Mouse (Mus musculus): Measurements from ENCODE around the gene Amn. TPM values are rescaled to one million over a fixed set of nuclear protein-coding genes. Genes with fewer than 3 reads are reported as not detected.
A peak's percentile ranks its signal among the peaks of the same experiment; 100 is the strongest.

Amn gene
- polyA plus RNA-seq, 1 experiment from 2014 or later: 0.29 TPM

- ATAC-seq (ENCODE audit: insufficient number of reproducible peaks, low FRiP score, low TSS enrichment, low read depth) (peak; percentile 28; the same call in 1 of the 2 replicates), DNase-seq (ENCODE audit: low spot score) (peak; percentile 58)
- peak overlapping the region; percentile 17; the same call in 1 of the 2 replicates for H3K4me3 ChIP-seq (ENCODE audit: low read depth, low read length)
- H3K27ac ChIP-seq (replicated peaks; ENCODE audit: low read depth, low read length): no peak overlapping the region
- H3K36me3 ChIP-seq (ENCODE audit: control insufficient read depth, insufficient read depth, low read length): no peaks in the 10 kb centered on the region
- peak overlapping the region; percentile 37 for H3K9ac ChIP-seq (ENCODE audit: low read length)
- no peaks in the 10 kb centered on the region for H3K9me3 ChIP-seq (ENCODE audit: control insufficient read depth, low read length)
- H3K4me1 ChIP-seq (ENCODE audit: control insufficient read depth, insufficient read depth, low read length): peaks cover 7% of the 10 kb centered on the region
- H3K4me2 ChIP-seq (ENCODE audit: low read depth, severe bottlenecking): peak overlapping the region; percentile 43; the same call in 1 of the 2 replicates
- 18% methylated on average over 10 of the region's 10 CpGs for WGBS
- no peaks in the 10 kb centered on the region for H3K27me3 ChIP-seq (ENCODE audit: control insufficient read depth, insufficient read depth, low read length)
Observed at GRCm38 (mm10) chr12:111284532-111284931, 13.6 kb downstream of the Amn start.

DNA sequence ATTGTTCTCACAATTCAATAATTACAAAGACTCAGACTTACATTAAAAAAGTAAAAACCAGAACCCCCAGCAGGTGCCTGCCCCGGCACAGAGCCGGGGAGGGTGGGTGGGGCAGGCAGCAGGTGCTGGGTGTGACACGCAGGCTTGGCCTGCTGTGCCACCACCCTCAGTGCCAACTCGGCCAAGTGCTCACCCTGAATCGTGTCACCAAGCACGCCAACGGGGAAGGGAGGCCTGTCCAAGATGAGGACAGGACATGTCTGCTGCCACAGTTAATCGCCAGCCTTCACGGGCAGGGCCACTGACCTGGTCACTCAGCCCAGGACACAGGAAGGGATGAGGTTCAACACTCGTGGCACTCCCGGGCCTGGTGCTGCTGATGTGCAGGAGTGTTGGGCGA, 22.1 kb downstream of the Amn start:
- WGBS: 92% methylated on average over 12 of the region's 12 CpGs
- ATAC-seq (ENCODE audit: insufficient number of reproducible peaks, low FRiP score, low TSS enrichment, low read depth) (no peak), DNase-seq (ENCODE audit: low spot score) (no peak)
- no peaks in the 10 kb centered on the region for H3K9me3 ChIP-seq (ENCODE audit: control insufficient read depth, low read length)
- peaks cover 28% of the 10 kb centered on the region for H3K36me3 ChIP-seq (ENCODE audit: control insufficient read depth, insufficient read depth, low read length)
- no peak overlapping the region for H3K4me3 ChIP-seq (ENCODE audit: low read depth, low read length)
- H3K4me2 ChIP-seq (ENCODE audit: low read depth, severe bottlenecking): no peak overlapping the region
- no peaks in the 10 kb centered on the region for H3K27me3 ChIP-seq (ENCODE audit: control insufficient read depth, insufficient read depth, low read length)
- H3K4me1 ChIP-seq (ENCODE audit: control insufficient read depth, insufficient read depth, low read length): no peaks in the 10 kb centered on the region
- no peak overlapping the region for H3K27ac ChIP-seq (replicated peaks; ENCODE audit: low read depth, low read length)
- no peak overlapping the region for H3K9ac ChIP-seq (ENCODE audit: low read length)

GRCm38 (mm10) chr12:111301322-111302017, 30.6 kb downstream of the Amn start:
- ATAC-seq (ENCODE audit: insufficient number of reproducible peaks, low FRiP score, low TSS enrichment, low read depth) (no peak), DNase-seq (ENCODE audit: low spot score) (no peak)
- Histone ChIP-seq H3K27ac (replicated peaks; ENCODE audit: low read depth, low read length) (no peak overlapping the region), H3K4me1 (ENCODE audit: control insufficient read depth, insufficient read depth, low read length) (no peaks in the 10 kb centered on the region), H3K27me3 (ENCODE audit: control insufficient read depth, insufficient read depth, low read length) (no peaks in the 10 kb centered on the region), H3K36me3 (ENCODE audit: control insufficient read depth, insufficient read depth, low read length) (peaks cover 29% of the 10 kb centered on the region), H3K9ac (ENCODE audit: low read length) (no peak overlapping the region), H3K9me3 (ENCODE audit: control insufficient read depth, low read length) (no peaks in the 10 kb centered on the region), H3K4me3 (ENCODE audit: low read depth, low read length) (no peak overlapping the region), H3K4me2 (ENCODE audit: low read depth, severe bottlenecking) (no peak overlapping the region)
- WGBS: 94% methylated on average over 27 of the region's 27 CpGs

DNA sequence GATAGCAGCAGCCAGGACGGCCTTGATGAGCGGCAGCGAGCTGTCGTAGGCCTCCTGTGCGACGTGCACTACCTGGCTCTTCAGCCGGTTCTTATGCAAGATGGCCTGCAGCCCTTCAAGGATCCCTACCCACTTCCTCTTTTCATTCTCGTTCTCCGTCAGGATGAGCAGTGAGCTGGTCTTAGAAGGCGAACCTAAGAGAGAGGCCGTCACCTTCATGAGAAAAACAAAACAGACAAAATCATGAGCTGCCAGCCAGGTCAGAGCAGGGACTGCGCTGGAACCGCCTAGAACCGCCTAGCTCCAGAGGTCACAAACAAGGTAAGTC, 31.1 kb downstream of the Amn start:
- ATAC-seq (ENCODE audit: insufficient number of reproducible peaks, low FRiP score, low TSS enrichment, low read depth) (no peak), DNase-seq (ENCODE audit: low spot score) (no peak)
- no peak overlapping the region for H3K27ac ChIP-seq (replicated peaks; ENCODE audit: low read depth, low read length)

GRCm38 (mm10) chr12:111303702-111304337, 32.9 kb downstream of the Amn start:
- Histone ChIP-seq H3K36me3 (ENCODE audit: control insufficient read depth, insufficient read depth, low read length) (peaks cover 24% of the 10 kb centered on the region), H3K9ac (ENCODE audit: low read length) (no peak overlapping the region), H3K4me3 (ENCODE audit: low read depth, low read length) (no peak overlapping the region), H3K4me1 (ENCODE audit: control insufficient read depth, insufficient read depth, low read length) (no peaks in the 10 kb centered on the region), H3K27ac (replicated peaks; ENCODE audit: low read depth, low read length) (no peak overlapping the region), H3K27me3 (ENCODE audit: control insufficient read depth, insufficient read depth, low read length) (no peaks in the 10 kb centered on the region), H3K9me3 (ENCODE audit: control insufficient read depth, low read length) (no peaks in the 10 kb centered on the region), H3K4me2 (ENCODE audit: low read depth, severe bottlenecking) (no peak overlapping the region)
- DNase-seq (ENCODE audit: low spot score): no peak
- WGBS: 88% methylated on average over 8 of the region's 8 CpGs
- no peak for ATAC-seq (ENCODE audit: insufficient number of reproducible peaks, low FRiP score, low TSS enrichment, low read depth)

More for the DNA sequence above, 31.1 kb downstream of the Amn start:
- H3K4me3 ChIP-seq (ENCODE audit: low read depth, low read length): no peak overlapping the region
- WGBS: 93% methylated on average over 14 of the region's 14 CpGs
- H3K4me1 ChIP-seq (ENCODE audit: control insufficient read depth, insufficient read depth, low read length): no peaks in the 10 kb centered on the region
- no peaks in the 10 kb centered on the region for H3K27me3 ChIP-seq (ENCODE audit: control insufficient read depth, insufficient read depth, low read length)
- no peaks in the 10 kb centered on the region for H3K9me3 ChIP-seq (ENCODE audit: control insufficient read depth, low read length)
- no peak overlapping the region for H3K9ac ChIP-seq (ENCODE audit: low read length)
- peaks cover 32% of the 10 kb centered on the region for H3K36me3 ChIP-seq (ENCODE audit: control insufficient read depth, insufficient read depth, low read length)
- no peak overlapping the region for H3K4me2 ChIP-seq (ENCODE audit: low read depth, severe bottlenecking)

- no peak overlapping the region for H3K4me3 ChIP-seq (ENCODE audit: low read depth, low read length)
- no peaks in the 10 kb centered on the region for H3K4me1 ChIP-seq (ENCODE audit: control insufficient read depth, insufficient read depth, low read length)
- no peaks in the 10 kb centered on the region for H3K9me3 ChIP-seq (ENCODE audit: control insufficient read depth, low read length)
- 90% methylated on average over 8 of the region's 8 CpGs for WGBS
- peaks cover 26% of the 10 kb centered on the region for H3K36me3 ChIP-seq (ENCODE audit: control insufficient read depth, insufficient read depth, low read length)
- no peak for DNase-seq (ENCODE audit: low spot score)
- no peak overlapping the region for H3K9ac ChIP-seq (ENCODE audit: low read length)
- H3K27ac ChIP-seq (replicated peaks; ENCODE audit: low read depth, low read length): no peak overlapping the region
- H3K4me2 ChIP-seq (ENCODE audit: low read depth, severe bottlenecking): no peak overlapping the region
- H3K27me3 ChIP-seq (ENCODE audit: control insufficient read depth, insufficient read depth, low read length): no peaks in the 10 kb centered on the region
- ATAC-seq (ENCODE audit: insufficient number of reproducible peaks, low FRiP score, low TSS enrichment, low read depth): no peak
Observed at GRCm38 (mm10) chr12:111306821-111307220, 35.9 kb downstream of the Amn start.

DNA sequence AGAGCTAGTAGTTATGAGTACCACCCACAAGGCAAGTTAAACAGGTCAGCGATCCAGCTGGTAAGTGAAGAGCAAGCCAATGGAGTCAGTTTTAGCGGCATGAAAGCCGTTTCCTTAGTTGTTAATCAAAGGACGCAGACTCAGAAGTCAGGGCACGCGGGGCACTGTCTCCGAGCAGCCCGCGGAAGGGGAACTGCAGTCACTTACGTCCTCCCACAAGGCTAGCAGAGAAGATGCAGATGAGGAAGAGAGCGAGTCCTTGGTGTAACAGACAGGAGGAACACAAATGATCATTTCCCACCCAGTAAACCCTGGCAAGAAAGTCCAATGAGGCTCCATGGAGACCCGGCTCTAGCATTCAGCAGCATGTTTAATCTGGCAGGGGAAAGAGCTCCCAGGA, 38.4 kb downstream of the Amn start:
- Histone ChIP-seq H3K9me3 (ENCODE audit: control insufficient read depth, low read length) (no peaks in the 10 kb centered on the region), H3K27me3 (ENCODE audit: control insufficient read depth, insufficient read depth, low read length) (no peaks in the 10 kb centered on the region), H3K36me3 (ENCODE audit: control insufficient read depth, insufficient read depth, low read length) (peaks cover 25% of the 10 kb centered on the region), H3K9ac (ENCODE audit: low read length) (no peak overlapping the region), H3K4me1 (ENCODE audit: control insufficient read depth, insufficient read depth, low read length) (no peaks in the 10 kb centered on the region), H3K4me2 (ENCODE audit: low read depth, severe bottlenecking) (no peak overlapping the region), H3K4me3 (ENCODE audit: low read depth, low read length) (no peak overlapping the region), H3K27ac (replicated peaks; ENCODE audit: low read depth, low read length) (no peak overlapping the region)
- no peak for ATAC-seq (ENCODE audit: insufficient number of reproducible peaks, low FRiP score, low TSS enrichment, low read depth)
- WGBS: 86% methylated on average over 12 of the region's 12 CpGs
- no peak for DNase-seq (ENCODE audit: low spot score)

DNA sequence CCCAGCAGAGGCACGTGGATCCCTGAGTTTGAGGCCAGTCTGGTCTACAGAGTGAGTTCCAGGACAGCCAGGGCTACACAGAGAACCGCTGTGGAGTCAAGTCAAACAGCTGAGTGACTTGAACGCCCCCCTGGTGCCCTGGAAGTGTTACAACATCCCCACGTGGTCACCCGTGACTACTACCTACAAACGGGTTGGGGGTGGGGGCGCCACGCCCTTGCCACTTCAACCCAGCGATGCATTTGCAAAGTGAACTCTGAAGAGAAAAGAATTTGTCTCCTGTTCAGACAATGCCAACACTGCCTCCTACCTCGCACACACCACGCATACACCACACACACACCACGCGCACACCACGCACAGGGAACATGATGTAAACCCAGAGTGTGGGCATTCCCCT, 39.0 kb downstream of the Amn start:
- H3K4me1 ChIP-seq (ENCODE audit: control insufficient read depth, insufficient read depth, low read length): no peaks in the 10 kb centered on the region
- no peak overlapping the region for H3K27ac ChIP-seq (replicated peaks; ENCODE audit: low read depth, low read length)
- H3K9ac ChIP-seq (ENCODE audit: low read length): no peak overlapping the region
- no peaks in the 10 kb centered on the region for H3K27me3 ChIP-seq (ENCODE audit: control insufficient read depth, insufficient read depth, low read length)
- 84% methylated on average over 14 of the region's 14 CpGs for WGBS
- peaks cover 21% of the 10 kb centered on the region for H3K36me3 ChIP-seq (ENCODE audit: control insufficient read depth, insufficient read depth, low read length)
- ATAC-seq (ENCODE audit: insufficient number of reproducible peaks, low FRiP score, low TSS enrichment, low read depth) (no peak), DNase-seq (ENCODE audit: low spot score) (no peak)
- H3K4me2 ChIP-seq (ENCODE audit: low read depth, severe bottlenecking): no peak overlapping the region
- H3K4me3 ChIP-seq (ENCODE audit: low read depth, low read length): no peak overlapping the region
- no peaks in the 10 kb centered on the region for H3K9me3 ChIP-seq (ENCODE audit: control insufficient read depth, low read length)

All from limb, embryonic 11.5 days (tissue).